Mouse (Mus musculus) megakaryocyte-erythroid progenitor cell, adult 5-6 weeks (primary cell): ENCODE data around the gene Suz12. TPM values are rescaled to one million over a fixed set of nuclear protein-coding genes. Genes with fewer than 3 reads are reported as not detected.
"Not testable (repeated sequence)": the region's sequence is repeated elsewhere in the genome, so short reads cannot be mapped to it uniquely, and the experiment has no call there.

Experiments
- ATAC-seq: replicated peaks from 2 replicates; pipeline ENCODE4 v1.8.0; 2016; ENCODE audit warnings: mild to moderate bottlenecking, inconsistent platforms; ENCODE audit not compliant: severe bottlenecking, poor library complexity, low FRiP score, low TSS enrichment
- total RNA-seq, 2 experiments: library from RNA; stranded (forward) in 1 of 2; stranded (reverse) in 1 of 2; fragments of 200-1000, 215-1000 nt in 1 of 2; fragments of >200 nt in 1 of 2; fragmentation: Nextera tagmentation in 1 of 2; gene quantifications; 2 replicates each; pipeline ENCODE4 v1.2.3; 2014 to 2017

Suz12 gene
- total RNA-seq, 2 experiments from 2014 or later = 124 to 135 TPM

DNA sequence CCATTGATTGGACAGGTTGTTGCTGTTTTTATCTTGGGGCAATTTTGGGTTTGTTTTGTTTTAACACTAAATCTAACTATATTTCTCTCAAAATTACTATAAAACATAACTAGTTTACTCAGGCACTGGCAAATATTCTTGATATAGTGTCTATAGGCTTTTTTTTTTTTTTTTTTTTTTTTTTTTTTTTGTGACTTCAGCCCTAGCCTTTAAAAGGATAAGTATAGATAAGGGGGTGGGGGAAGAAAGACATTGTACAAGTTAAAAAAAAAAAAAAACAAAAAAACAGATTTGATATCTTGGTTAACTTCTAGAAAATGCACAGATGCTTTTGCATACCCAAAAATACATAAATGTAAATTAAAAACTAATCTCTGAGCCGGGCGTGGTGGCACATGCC, 2.8 kb upstream of the Suz12 start:
- no peak for ATAC-seq

GRCm38 (mm10) chr11:79991600-79991999, 1.3 kb upstream of the Suz12 start:
- no peak for ATAC-seq

DNA sequence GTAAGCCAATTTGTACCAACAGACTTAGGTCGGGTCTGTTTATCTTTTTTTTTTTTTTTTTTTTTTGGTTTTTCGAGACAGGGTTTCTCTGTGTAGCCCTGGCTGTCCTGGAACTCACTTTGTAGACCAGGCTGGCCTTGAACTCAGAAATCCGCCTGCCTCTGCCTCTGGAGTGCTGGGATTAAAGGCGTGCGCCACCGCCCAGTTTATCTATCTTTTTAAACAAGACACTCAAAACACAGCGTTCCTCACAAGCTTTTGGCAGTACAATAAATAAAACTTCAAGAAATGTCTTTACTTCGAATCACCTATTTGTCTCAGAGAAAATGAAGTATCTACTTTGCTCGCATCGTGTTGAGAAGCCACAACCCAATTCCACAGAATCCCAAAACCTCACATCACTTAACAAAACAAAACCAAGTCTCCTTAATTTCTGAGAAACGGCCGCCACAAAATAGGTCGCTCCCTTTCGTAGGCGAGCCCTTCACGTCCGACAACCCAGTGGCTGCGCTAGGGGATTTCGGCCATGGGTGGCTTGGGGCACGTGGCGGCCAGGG, 793 bp upstream of the Suz12 start:
- ATAC-seq = no peak

- 0 out of 2 replicates have a peak, but pooled peaks have one; percentile 22 for ATAC-seq
Measured at GRCm38 (mm10) chr11:79993356-79994270, 707 bp downstream of the Suz12 start.

- no peak for ATAC-seq
Measured at GRCm38 (mm10) chr11:79994271-79994988, 1.5 kb downstream of the Suz12 start.

- not testable (repeated sequence) for ATAC-seq
Measured at GRCm38 (mm10) chr11:80016533-80016932, 23.6 kb downstream of the Suz12 start.

DNA sequence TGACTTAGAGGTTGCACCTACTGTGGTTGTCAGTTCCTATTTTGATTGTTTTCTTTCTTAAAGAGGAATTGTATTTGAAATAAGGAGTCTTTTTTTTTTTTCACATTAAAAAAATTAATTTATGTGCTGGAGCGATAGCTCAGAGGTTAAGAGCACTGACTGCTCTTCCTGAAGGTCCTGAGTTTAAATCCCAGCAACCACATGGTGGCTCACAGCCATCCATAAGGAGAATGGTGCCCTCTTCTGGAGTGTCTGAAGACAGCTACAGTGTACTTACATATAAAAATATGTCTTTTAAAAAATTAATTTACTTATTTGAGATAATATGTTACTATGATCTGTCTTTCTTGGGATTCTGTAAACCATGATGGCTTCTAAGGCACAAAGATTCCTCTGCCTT, 26.9 kb downstream of the Suz12 start:
- no peak for ATAC-seq

GRCm38 (mm10) chr11:80021306-80021705, 28.4 kb downstream of the Suz12 start:
- no peak for ATAC-seq

DNA sequence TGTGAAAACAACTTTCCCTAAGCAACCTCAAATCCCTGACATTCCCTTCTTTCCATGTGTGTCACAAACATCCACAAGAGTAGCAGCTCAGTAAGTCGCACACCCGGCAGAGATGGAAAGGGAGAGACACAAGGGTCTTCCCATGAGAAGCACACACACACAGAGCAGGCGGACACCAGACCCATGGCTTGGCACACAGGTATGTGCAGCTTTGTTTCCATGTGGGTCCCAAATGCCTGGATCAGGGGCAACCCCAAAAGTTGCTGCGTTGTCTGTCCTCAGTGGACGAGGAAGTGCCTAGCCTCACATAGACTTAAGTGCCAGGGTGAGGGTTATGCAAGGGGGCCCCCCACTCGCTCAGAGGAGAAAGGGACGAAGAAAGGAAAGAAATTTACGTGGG, 44.6 kb downstream of the Suz12 start:
- ATAC-seq = no peak

DNA sequence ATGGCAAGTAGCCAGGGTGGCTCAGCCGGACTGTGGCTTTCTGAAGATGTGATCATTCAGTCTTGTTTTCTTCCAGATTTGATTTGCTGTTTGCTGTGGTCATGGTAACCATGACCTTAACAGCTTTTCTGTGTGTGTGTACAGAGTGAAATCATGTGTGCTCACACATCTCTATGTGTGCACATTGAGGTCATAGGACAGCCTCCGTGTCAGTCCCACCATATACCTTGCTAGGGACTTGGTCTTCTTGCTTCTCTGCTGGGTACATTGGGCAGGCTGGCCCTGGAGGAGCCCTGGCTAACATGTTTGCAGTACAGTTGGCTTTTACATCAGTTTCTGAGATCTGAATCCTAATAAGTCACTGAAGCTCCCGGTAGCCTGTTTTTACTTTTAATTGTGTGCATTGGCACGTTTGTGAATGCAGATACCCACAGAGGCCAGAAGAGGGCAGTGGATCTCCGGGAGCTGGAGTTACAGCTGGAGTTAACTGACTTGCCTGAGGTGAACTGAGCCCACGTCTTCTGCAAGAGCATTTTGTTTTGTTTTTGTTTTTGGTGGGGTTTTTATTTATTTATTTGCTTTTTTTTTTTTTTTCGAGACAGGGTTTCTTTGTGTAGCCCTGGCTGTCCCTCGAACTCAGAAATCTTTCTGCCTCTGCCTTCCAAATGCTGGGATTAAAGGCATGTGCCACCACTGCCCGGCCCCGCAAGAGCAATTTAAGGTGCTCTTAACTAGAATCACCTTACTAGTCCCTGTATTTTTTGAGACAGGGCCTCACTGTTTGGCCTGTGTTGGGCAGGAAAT, 49.9 kb downstream of the Suz12 start:
- peak; percentile 90 for ATAC-seq

- no peak for ATAC-seq
Measured at GRCm38 (mm10) chr11:80043419-80043817, 50.5 kb downstream of the Suz12 start.

DNA sequence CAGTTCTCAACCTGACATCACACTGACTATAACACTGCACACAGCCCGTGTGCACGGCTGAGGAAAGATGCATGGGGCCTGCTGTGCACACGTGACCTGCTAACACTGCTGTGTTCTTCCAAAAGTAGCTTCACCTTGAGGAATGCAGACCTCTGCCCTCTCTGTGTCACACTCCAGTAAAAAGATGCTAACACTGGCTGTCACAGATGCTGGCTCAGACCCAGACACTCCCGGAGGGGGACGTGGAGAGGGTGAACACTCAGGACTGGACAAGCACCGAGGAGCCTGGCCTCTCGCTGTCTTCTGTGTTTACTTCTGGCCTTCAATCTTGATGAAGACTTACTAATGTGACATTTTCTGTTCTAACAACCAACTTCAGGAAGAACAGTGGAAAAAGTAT, 54.0 kb downstream of the Suz12 start:
- no peak for ATAC-seq

GRCm38 (mm10) chr11:80050088-80050487, 57.2 kb downstream of the Suz12 start:
- ATAC-seq = 0 out of 2 replicates have a peak, but pooled peaks have one; percentile 41

DNA sequence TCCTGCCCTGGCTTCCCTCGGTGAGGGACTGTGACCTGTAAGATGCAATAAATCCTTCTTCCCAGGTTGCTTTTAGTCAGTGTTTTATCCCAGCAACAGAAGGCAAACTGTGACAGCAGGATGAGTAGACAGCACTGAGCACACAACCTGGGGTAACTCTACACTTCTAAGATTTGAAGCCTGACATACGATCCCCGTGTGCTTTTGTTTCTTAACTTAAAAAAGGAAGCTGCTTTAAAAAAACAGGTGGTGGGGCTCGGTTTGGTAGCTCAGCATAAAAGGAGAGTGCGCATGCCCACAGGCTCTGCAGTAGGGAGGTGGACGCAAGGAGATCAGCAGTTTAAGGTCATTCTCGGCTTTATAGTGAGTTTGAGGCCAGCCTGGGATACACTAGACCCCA, 59.5 kb downstream of the Suz12 start:
- no peak for ATAC-seq

DNA sequence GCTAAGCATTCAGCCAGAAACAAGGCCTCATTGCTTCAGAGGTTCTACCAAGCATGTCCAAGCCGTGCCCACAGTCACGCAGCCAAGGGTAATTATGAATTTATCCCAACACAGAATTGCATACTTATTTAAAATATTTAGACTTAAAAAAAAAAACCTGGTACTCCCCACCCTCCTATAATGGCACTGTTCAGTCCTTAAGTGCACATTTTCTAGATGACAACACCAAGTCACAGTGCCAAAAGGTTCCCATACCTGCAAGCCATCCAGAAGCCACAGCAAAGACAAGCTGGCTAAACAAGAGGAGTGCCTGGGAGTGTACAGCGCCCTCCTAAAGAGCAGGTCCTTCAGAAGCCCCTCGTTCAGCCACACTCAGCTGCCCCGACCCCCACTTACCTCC, 60.3 kb downstream of the Suz12 start:
- ATAC-seq = no peak

GRCm38 (mm10) chr11:80054659-80055058, 61.8 kb downstream of the Suz12 start:
- no peak for ATAC-seq

DNA sequence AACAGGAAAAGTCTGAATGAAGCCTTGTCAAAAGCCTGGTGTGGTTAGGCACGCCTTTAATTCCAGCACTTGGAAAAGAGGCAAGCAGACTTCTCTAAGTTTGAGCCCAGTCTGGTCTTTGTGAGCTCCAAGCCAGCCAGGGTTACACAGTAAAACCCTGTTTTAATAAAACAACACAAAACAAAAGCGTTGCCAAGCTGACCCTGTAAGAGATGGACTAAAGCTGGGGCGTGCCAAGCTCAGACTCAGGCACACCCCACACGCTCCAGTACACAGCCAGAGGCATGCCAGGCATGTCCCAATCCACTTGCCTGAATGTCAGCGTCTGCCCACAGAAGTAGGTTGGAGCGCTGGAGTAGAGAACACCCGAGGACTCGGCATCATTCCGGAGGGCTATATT, 63.2 kb downstream of the Suz12 start:
- ATAC-seq = no peak

DNA sequence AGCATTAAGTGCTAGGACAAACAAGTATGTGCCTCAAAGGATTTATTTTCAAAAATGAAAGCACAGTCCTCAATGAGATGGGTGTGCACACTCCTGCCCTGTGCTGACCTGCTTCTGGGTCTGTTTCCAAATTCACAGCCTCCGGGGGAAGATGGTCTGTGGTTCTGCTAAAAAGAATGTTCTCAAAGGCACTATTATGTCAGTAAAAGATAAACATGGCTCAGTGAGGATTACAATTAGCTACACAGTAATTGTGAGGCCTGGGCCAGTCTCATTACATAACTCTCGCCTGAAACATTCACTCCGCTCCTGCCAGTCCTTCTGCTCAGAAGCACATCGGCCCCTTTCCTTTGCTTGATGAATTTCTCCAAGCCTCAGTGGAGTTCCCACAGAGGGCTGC, 69.3 kb downstream of the Suz12 start:
- ATAC-seq = no peak

DNA sequence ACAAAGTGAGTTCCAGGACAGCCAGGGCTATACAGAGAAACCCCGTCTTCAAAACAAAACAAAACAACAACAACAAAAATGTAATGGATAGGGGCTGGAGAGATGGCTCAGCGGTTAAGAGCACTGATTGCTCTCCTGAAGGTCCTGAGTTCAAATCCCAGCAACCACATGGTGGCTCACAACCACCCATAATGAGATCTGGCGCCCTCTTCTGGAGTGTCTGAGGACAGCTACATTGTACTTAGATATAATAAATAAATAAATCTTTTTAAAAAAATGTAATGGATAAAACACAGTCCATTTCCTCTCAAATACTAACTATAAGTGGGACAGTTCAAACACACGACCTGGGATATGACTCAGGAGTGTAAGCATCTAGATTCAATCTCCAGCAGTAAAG, 73.5 kb downstream of the Suz12 start:
- ATAC-seq = not testable (repeated sequence)

- ATAC-seq = no peak
Measured at GRCm38 (mm10) chr11:80067558-80067957, 74.7 kb downstream of the Suz12 start.
